Mouse (Mus musculus): ENCODE measurements around the gene Crebl2. TPM values are rescaled to one million over a fixed set of nuclear protein-coding genes. Genes with fewer than 3 reads are reported as not detected.

Crebl2 gene
- polyA plus RNA-seq, 1 experiment from 2014 or later: 3.5 TPM

- H3K9ac ChIP-seq (replicated peaks; ENCODE audit: low read depth, low read length): no peak overlapping the region
- no peak overlapping the region for H3K27ac ChIP-seq (ENCODE audit: low read length)
- H3K27me3 ChIP-seq (ENCODE audit: control insufficient read depth, insufficient read depth, low read length): no peaks in the 10 kb centered on the region
- no peaks in the 10 kb centered on the region for H3K36me3 ChIP-seq (ENCODE audit: control insufficient read depth, insufficient read depth, low read length)
- no peaks in the 10 kb centered on the region; the same call in 1 of the 2 replicates for H3K4me1 ChIP-seq (ENCODE audit: control insufficient read depth, insufficient read depth, low read length)
- no peak overlapping the region for H3K4me2 ChIP-seq (replicated peaks; ENCODE audit: low read depth, low read length)
- no peak for ATAC-seq (ENCODE audit: insufficient number of reproducible peaks, insufficient read depth, low FRiP score, low read depth)
- no peaks in the 10 kb centered on the region for H3K9me3 ChIP-seq (ENCODE audit: control insufficient read depth, low read depth, low read length)
- H3K4me3 ChIP-seq (ENCODE audit: low read depth, low read length): no peak overlapping the region
- 88% methylated on average over 4 of the region's 4 CpGs for WGBS
These were observed 53.7 kb downstream of the Crebl2 start for GRCm38 (mm10) chr6:134883661-134884060.

- Histone ChIP-seq H3K27me3 (ENCODE audit: control insufficient read depth, insufficient read depth, low read length) (no peaks in the 10 kb centered on the region), H3K36me3 (ENCODE audit: control insufficient read depth, insufficient read depth, low read length) (no peaks in the 10 kb centered on the region), H3K9me3 (ENCODE audit: control insufficient read depth, low read depth, low read length) (no peaks in the 10 kb centered on the region), H3K4me1 (ENCODE audit: control insufficient read depth, insufficient read depth, low read length) (no peaks in the 10 kb centered on the region; the same call in 1 of the 2 replicates), H3K4me3 (ENCODE audit: low read depth, low read length) (no peak overlapping the region), H3K9ac (replicated peaks; ENCODE audit: low read depth, low read length) (no peak overlapping the region), H3K27ac (ENCODE audit: low read length) (no peak overlapping the region), H3K4me2 (replicated peaks; ENCODE audit: low read depth, low read length) (no peak overlapping the region)
- ATAC-seq (ENCODE audit: insufficient number of reproducible peaks, insufficient read depth, low FRiP score, low read depth): no peak
- 92% methylated on average over 2 of the region's 2 CpGs for WGBS
These were observed 55.6 kb downstream of the Crebl2 start for GRCm38 (mm10) chr6:134885515-134885914.

GRCm38 (mm10) chr6:134886475-134886874 lies 56.5 kb downstream of the Crebl2 start:
- no peaks in the 10 kb centered on the region for H3K9me3 ChIP-seq (ENCODE audit: control insufficient read depth, low read depth, low read length)

GRCm38 (mm10) chr6:134887008-134887407 lies 57.1 kb downstream of the Crebl2 start:
- Histone ChIP-seq H3K27ac (ENCODE audit: low read length) (no peak overlapping the region), H3K4me3 (ENCODE audit: low read depth, low read length) (0 out of 2 replicates have a peak overlapping the region, but pooled peaks have one; percentile 1), H3K4me1 (ENCODE audit: control insufficient read depth, insufficient read depth, low read length) (no peaks in the 10 kb centered on the region; the same call in 1 of the 2 replicates), H3K4me2 (replicated peaks; ENCODE audit: low read depth, low read length) (no peak overlapping the region), H3K9ac (replicated peaks; ENCODE audit: low read depth, low read length) (no peak overlapping the region), H3K36me3 (ENCODE audit: control insufficient read depth, insufficient read depth, low read length) (no peaks in the 10 kb centered on the region), H3K27me3 (ENCODE audit: control insufficient read depth, insufficient read depth, low read length) (no peaks in the 10 kb centered on the region), H3K9me3 (ENCODE audit: control insufficient read depth, low read depth, low read length) (no peaks in the 10 kb centered on the region)
- no peak for ATAC-seq (ENCODE audit: insufficient number of reproducible peaks, insufficient read depth, low FRiP score, low read depth)
- WGBS: 44% methylated on average over 5 of the region's 5 CpGs

More at GRCm38 (mm10) chr6:134886475-134886874, 56.5 kb downstream of the Crebl2 start:
- no peaks in the 10 kb centered on the region; the same call in 1 of the 2 replicates for H3K4me1 ChIP-seq (ENCODE audit: control insufficient read depth, insufficient read depth, low read length)
- no peak overlapping the region for H3K4me3 ChIP-seq (ENCODE audit: low read depth, low read length)
- no peak overlapping the region for H3K27ac ChIP-seq (ENCODE audit: low read length)
- no peak overlapping the region for H3K9ac ChIP-seq (replicated peaks; ENCODE audit: low read depth, low read length)
- no peak overlapping the region for H3K4me2 ChIP-seq (replicated peaks; ENCODE audit: low read depth, low read length)
- no peaks in the 10 kb centered on the region for H3K27me3 ChIP-seq (ENCODE audit: control insufficient read depth, insufficient read depth, low read length)
- ATAC-seq (ENCODE audit: insufficient number of reproducible peaks, insufficient read depth, low FRiP score, low read depth): no peak
- 85% methylated on average over 8 of the region's 8 CpGs for WGBS
- no peaks in the 10 kb centered on the region for H3K36me3 ChIP-seq (ENCODE audit: control insufficient read depth, insufficient read depth, low read length)

GRCm38 (mm10) chr6:134887711-134888449 lies 57.9 kb downstream of the Crebl2 start:
- no peak; the same call in 1 of the 2 replicates for ATAC-seq (ENCODE audit: insufficient number of reproducible peaks, insufficient read depth, low FRiP score, low read depth)
- 3% methylated on average over 10 of the region's 10 CpGs for WGBS
- no peaks in the 10 kb centered on the region for H3K9me3 ChIP-seq (ENCODE audit: control insufficient read depth, low read depth, low read length)
- no peak overlapping the region for H3K27ac ChIP-seq (ENCODE audit: low read length)
- H3K36me3 ChIP-seq (ENCODE audit: control insufficient read depth, insufficient read depth, low read length): no peaks in the 10 kb centered on the region
- no peak overlapping the region for H3K9ac ChIP-seq (replicated peaks; ENCODE audit: low read depth, low read length)
- H3K4me2 ChIP-seq (replicated peaks; ENCODE audit: low read depth, low read length): peak overlapping the region; percentile 15; the same call in 1 of the 2 replicates
- H3K4me3 ChIP-seq (ENCODE audit: low read depth, low read length): 0 out of 2 replicates have a peak overlapping the region, but pooled peaks have one; percentile 1
- no peaks in the 10 kb centered on the region for H3K27me3 ChIP-seq (ENCODE audit: control insufficient read depth, insufficient read depth, low read length)
- no peaks in the 10 kb centered on the region; the same call in 1 of the 2 replicates for H3K4me1 ChIP-seq (ENCODE audit: control insufficient read depth, insufficient read depth, low read length)

GRCm38 (mm10) chr6:134888563-134889017 lies 58.6 kb downstream of the Crebl2 start:
- WGBS: 4% methylated on average over 4 of the region's 4 CpGs
- ATAC-seq (ENCODE audit: insufficient number of reproducible peaks, insufficient read depth, low FRiP score, low read depth): 0 out of 2 replicates have a peak, but pooled peaks have one; percentile 14
- Histone ChIP-seq H3K9me3 (ENCODE audit: control insufficient read depth, low read depth, low read length) (no peaks in the 10 kb centered on the region), H3K4me3 (ENCODE audit: low read depth, low read length) (no peak overlapping the region), H3K4me2 (replicated peaks; ENCODE audit: low read depth, low read length) (no peak overlapping the region; the same call in 1 of the 2 replicates), H3K4me1 (ENCODE audit: control insufficient read depth, insufficient read depth, low read length) (no peaks in the 10 kb centered on the region; the same call in 1 of the 2 replicates), H3K9ac (replicated peaks; ENCODE audit: low read depth, low read length) (no peak overlapping the region), H3K36me3 (ENCODE audit: control insufficient read depth, insufficient read depth, low read length) (no peaks in the 10 kb centered on the region), H3K27me3 (ENCODE audit: control insufficient read depth, insufficient read depth, low read length) (no peaks in the 10 kb centered on the region), H3K27ac (ENCODE audit: low read length) (0 out of 2 replicates have a peak overlapping the region, but pooled peaks have one; percentile 15)

- Histone ChIP-seq H3K36me3 (ENCODE audit: control insufficient read depth, insufficient read depth, low read length) (no peaks in the 10 kb centered on the region; the same call in 1 of the 2 replicates), H3K4me2 (replicated peaks; ENCODE audit: low read depth, low read length) (no peak overlapping the region), H3K4me1 (ENCODE audit: control insufficient read depth, insufficient read depth, low read length) (no peaks in the 10 kb centered on the region; the same call in 1 of the 2 replicates), H3K4me3 (ENCODE audit: low read depth, low read length) (no peak overlapping the region), H3K27ac (ENCODE audit: low read length) (no peak overlapping the region), H3K9ac (replicated peaks; ENCODE audit: low read depth, low read length) (no peak overlapping the region), H3K9me3 (ENCODE audit: control insufficient read depth, low read depth, low read length) (no peaks in the 10 kb centered on the region), H3K27me3 (ENCODE audit: control insufficient read depth, insufficient read depth, low read length) (no peaks in the 10 kb centered on the region)
- no peak for ATAC-seq (ENCODE audit: insufficient number of reproducible peaks, insufficient read depth, low FRiP score, low read depth)
- WGBS: 78% methylated on average over 1 of the region's 1 CpGs
These were observed 59.8 kb downstream of the Crebl2 start for GRCm38 (mm10) chr6:134889763-134890162.

GRCm38 (mm10) chr6:134890436-134890835 lies 60.5 kb downstream of the Crebl2 start:
- no peak overlapping the region for H3K4me2 ChIP-seq (replicated peaks; ENCODE audit: low read depth, low read length)
- H3K27me3 ChIP-seq (ENCODE audit: control insufficient read depth, insufficient read depth, low read length): no peaks in the 10 kb centered on the region
- no peaks in the 10 kb centered on the region; the same call in 1 of the 2 replicates for H3K36me3 ChIP-seq (ENCODE audit: control insufficient read depth, insufficient read depth, low read length)
- no peaks in the 10 kb centered on the region; the same call in 1 of the 2 replicates for H3K4me1 ChIP-seq (ENCODE audit: control insufficient read depth, insufficient read depth, low read length)
- 78% methylated on average over 7 of the region's 7 CpGs for WGBS
- H3K9ac ChIP-seq (replicated peaks; ENCODE audit: low read depth, low read length): no peak overlapping the region
- no peak overlapping the region for H3K4me3 ChIP-seq (ENCODE audit: low read depth, low read length)
- H3K9me3 ChIP-seq (ENCODE audit: control insufficient read depth, low read depth, low read length): no peaks in the 10 kb centered on the region
- no peak overlapping the region for H3K27ac ChIP-seq (ENCODE audit: low read length)
- ATAC-seq (ENCODE audit: insufficient number of reproducible peaks, insufficient read depth, low FRiP score, low read depth): no peak

Measured in stomach, embryonic 14.5 days (tissue).